Mouse (Mus musculus): ENCODE results near the gene 1810049J17Rik. TPM values are rescaled to one million over a fixed set of nuclear protein-coding genes. Genes with fewer than 3 reads are reported as not detected.

Gene 1810049J17Rik
- polyA plus RNA-seq, 1 experiment from 2014 or later: 1.3 TPM

- 89% methylated on average over 7 of the region's 7 CpGs for WGBS
- ATAC-seq (ENCODE audit: low read depth): no peak
- H3K27me3 ChIP-seq: no peaks in the 10 kb centered on the region
- no peak overlapping the region for H3K9ac ChIP-seq
- H3K4me2 ChIP-seq: no peak overlapping the region
- no peak overlapping the region for H3K27ac ChIP-seq (replicated peaks)
- no peak overlapping the region for H3K4me3 ChIP-seq
- no peaks in the 10 kb centered on the region for H3K4me1 ChIP-seq (replicated peaks)
- no peaks in the 10 kb centered on the region for H3K9me3 ChIP-seq
- H3K36me3 ChIP-seq: no peaks in the 10 kb centered on the region
Observed at GRCm38 (mm10) chr15:12298231-12298737, 23.4 kb downstream of the 1810049J17Rik start.

GRCm38 (mm10) chr15:12296228-12296627 lies 25.5 kb downstream of the 1810049J17Rik start:
- H3K9ac ChIP-seq: no peak overlapping the region
- no peaks in the 10 kb centered on the region for H3K4me1 ChIP-seq (replicated peaks)
- WGBS: 73% methylated on average over 2 of the region's 2 CpGs
- no peak overlapping the region for H3K4me2 ChIP-seq
- H3K4me3 ChIP-seq: no peak overlapping the region
- no peak overlapping the region for H3K27ac ChIP-seq (replicated peaks)
- no peaks in the 10 kb centered on the region for H3K36me3 ChIP-seq
- H3K9me3 ChIP-seq: no peaks in the 10 kb centered on the region
- ATAC-seq (ENCODE audit: low read depth): no peak
- no peaks in the 10 kb centered on the region for H3K27me3 ChIP-seq

- H3K27ac ChIP-seq (replicated peaks): no peak overlapping the region
- ATAC-seq (ENCODE audit: low read depth): no peak
- H3K4me2 ChIP-seq: no peak overlapping the region
- 97% methylated on average over 2 of the region's 2 CpGs for WGBS
- H3K9me3 ChIP-seq: peaks cover 1% of the 10 kb centered on the region; the same call in 1 of the 2 replicates
- H3K4me3 ChIP-seq: no peak overlapping the region
- H3K4me1 ChIP-seq (replicated peaks): no peaks in the 10 kb centered on the region
- no peaks in the 10 kb centered on the region for H3K36me3 ChIP-seq
- H3K27me3 ChIP-seq: no peaks in the 10 kb centered on the region
- no peak overlapping the region for H3K9ac ChIP-seq
Observed at GRCm38 (mm10) chr15:12291757-12292156, 29.9 kb downstream of the 1810049J17Rik start.

DNA sequence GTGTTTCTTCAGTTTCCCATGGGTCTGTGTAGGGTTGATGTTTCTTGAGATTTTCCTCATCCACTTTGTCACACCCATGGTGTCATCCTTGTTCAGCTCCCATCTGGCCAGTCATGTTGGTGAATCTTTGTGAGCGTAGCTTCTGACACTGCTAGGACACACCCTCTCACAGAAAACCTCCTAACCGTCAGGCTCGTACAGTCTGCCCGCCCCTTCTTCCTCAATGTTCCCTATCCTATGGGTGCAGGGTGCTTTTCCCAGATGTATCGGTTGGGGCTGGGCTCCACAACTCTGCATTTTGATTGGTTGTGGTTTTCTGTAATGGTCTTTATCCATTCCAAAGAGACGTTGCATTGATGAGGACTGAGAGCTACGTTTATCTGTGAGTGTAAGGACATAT lies 31.4 kb downstream of the 1810049J17Rik start:
- no peak for ATAC-seq (ENCODE audit: low read depth)
- Histone ChIP-seq H3K4me1 (replicated peaks) (no peaks in the 10 kb centered on the region), H3K4me3 (no peak overlapping the region), H3K9me3 (peaks cover 5% of the 10 kb centered on the region; the same call in 1 of the 2 replicates), H3K4me2 (no peak overlapping the region), H3K27me3 (no peaks in the 10 kb centered on the region), H3K27ac (replicated peaks) (no peak overlapping the region), H3K9ac (no peak overlapping the region), H3K36me3 (no peaks in the 10 kb centered on the region)
- WGBS: 85% methylated on average over 7 of the region's 7 CpGs

- H3K27ac ChIP-seq (replicated peaks): no peak overlapping the region
- peaks cover 5% of the 10 kb centered on the region; the same call in 1 of the 2 replicates for H3K9me3 ChIP-seq
- H3K27me3 ChIP-seq: no peaks in the 10 kb centered on the region
- no peak for ATAC-seq (ENCODE audit: low read depth)
- H3K4me2 ChIP-seq: no peak overlapping the region
- H3K4me3 ChIP-seq: no peak overlapping the region
- H3K36me3 ChIP-seq: no peaks in the 10 kb centered on the region
- no peak overlapping the region for H3K9ac ChIP-seq
- WGBS: 84% methylated on average over 5 of the region's 5 CpGs
- H3K4me1 ChIP-seq (replicated peaks): no peaks in the 10 kb centered on the region
Observed at GRCm38 (mm10) chr15:12285535-12285809, 36.2 kb downstream of the 1810049J17Rik start.

DNA sequence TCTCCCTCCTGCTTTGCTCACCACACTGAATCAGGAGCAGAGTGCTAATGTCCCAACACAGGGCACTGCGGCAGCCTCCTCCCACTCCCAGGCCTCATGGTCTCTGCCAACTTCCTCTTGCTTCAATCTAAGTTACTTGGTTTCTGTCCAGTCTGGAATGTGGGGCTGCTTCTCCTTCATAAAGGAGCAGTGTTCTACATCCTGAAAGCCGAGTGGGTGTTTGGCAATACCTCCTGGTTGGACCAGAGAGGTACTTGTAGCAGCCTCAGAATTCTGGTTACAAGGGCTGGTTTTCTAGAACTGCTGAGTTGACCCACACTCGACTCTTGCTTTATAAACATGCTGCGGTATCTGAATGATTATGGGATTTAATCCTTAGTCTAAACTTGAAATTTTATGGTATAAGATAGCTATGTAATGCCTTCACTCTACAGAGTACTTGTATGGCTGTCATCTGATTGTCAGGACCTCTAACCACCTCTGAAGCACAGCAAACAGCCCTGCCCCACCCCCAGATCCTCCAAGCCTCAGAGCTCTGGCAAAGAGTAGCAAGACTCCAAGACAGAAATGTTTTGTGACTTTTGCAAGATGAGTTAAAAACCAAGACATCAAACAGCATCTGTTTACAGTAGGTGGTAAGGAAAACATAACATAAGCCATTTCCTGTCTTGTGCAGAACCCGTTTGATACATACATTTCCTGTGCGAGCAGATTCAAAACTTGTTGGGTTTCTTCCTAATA lies 36.7 kb downstream of the 1810049J17Rik start:
- Histone ChIP-seq H3K4me3 (no peak overlapping the region), H3K36me3 (no peaks in the 10 kb centered on the region), H3K4me2 (no peak overlapping the region), H3K4me1 (replicated peaks) (no peaks in the 10 kb centered on the region), H3K27ac (replicated peaks) (no peak overlapping the region), H3K9ac (no peak overlapping the region), H3K9me3 (peaks cover 5% of the 10 kb centered on the region; the same call in 1 of the 2 replicates), H3K27me3 (no peaks in the 10 kb centered on the region)
- WGBS: 82% methylated on average over 6 of the region's 6 CpGs
- ATAC-seq (ENCODE audit: low read depth): no peak

- no peak overlapping the region for H3K9ac ChIP-seq
- no peaks in the 10 kb centered on the region for H3K4me1 ChIP-seq (replicated peaks)
- 95% methylated on average over 1 of the region's 1 CpGs for WGBS
- H3K27me3 ChIP-seq: no peaks in the 10 kb centered on the region
- H3K4me3 ChIP-seq: no peak overlapping the region
- ATAC-seq (ENCODE audit: low read depth): no peak
- no peak overlapping the region for H3K4me2 ChIP-seq
- H3K9me3 ChIP-seq: no peaks in the 10 kb centered on the region
- H3K36me3 ChIP-seq: no peaks in the 10 kb centered on the region
- H3K27ac ChIP-seq (replicated peaks): no peak overlapping the region
Observed at GRCm38 (mm10) chr15:12279816-12280215, 41.9 kb downstream of the 1810049J17Rik start.

GRCm38 (mm10) chr15:12275091-12275623 lies 46.5 kb downstream of the 1810049J17Rik start:
- H3K27ac ChIP-seq (replicated peaks): no peak overlapping the region
- H3K4me3 ChIP-seq: no peak overlapping the region
- ATAC-seq (ENCODE audit: low read depth): no peak
- H3K36me3 ChIP-seq: peaks cover 17% of the 10 kb centered on the region
- 89% methylated on average over 4 of the region's 4 CpGs for WGBS
- H3K9me3 ChIP-seq: no peaks in the 10 kb centered on the region
- H3K4me2 ChIP-seq: no peak overlapping the region
- no peaks in the 10 kb centered on the region for H3K27me3 ChIP-seq
- H3K4me1 ChIP-seq (replicated peaks): no peaks in the 10 kb centered on the region
- no peak overlapping the region for H3K9ac ChIP-seq

DNA sequence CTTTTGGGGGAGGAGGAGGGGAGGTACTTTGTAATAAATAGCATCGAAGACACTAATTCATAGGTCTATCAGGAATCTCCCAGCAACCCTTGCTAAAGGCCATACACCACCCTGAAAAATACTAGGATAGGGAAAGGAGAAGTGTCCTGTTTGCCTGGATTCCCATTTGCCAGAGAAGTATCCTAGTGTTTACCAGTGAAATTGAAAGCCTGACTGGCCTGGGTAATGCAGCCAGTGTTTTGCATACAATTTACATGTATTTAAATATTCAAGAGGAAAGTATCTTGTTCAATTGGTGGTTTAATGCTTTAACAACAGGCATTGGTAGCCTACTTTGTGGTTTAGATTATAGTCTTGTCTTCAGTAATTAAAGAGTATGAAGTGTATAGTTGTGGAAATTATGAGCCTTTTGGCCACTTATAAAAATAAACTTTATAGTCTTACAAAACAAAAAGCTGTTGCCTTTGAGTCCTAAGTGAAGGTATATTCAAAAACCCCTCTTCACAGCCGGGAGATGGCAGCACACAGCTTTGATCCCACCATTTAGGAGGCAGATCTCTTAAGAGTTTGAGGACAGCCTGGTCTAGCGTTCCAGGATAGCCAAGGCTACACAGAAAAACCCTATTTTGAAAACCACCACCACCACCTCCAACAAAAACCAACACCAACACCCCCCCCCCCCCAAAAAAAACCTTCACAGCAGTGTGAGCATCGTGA lies 47.5 kb downstream of the 1810049J17Rik start:
- Histone ChIP-seq H3K9me3 (no peaks in the 10 kb centered on the region), H3K36me3 (peaks cover 25% of the 10 kb centered on the region), H3K4me3 (no peak overlapping the region), H3K9ac (no peak overlapping the region), H3K27ac (replicated peaks) (no peak overlapping the region), H3K4me2 (no peak overlapping the region), H3K4me1 (replicated peaks) (no peaks in the 10 kb centered on the region), H3K27me3 (no peaks in the 10 kb centered on the region)
- no peak for ATAC-seq (ENCODE audit: low read depth)
- WGBS: 60% methylated on average over 4 of the region's 4 CpGs

- no peak for ATAC-seq (ENCODE audit: low read depth)
- Histone ChIP-seq H3K4me1 (replicated peaks) (no peaks in the 10 kb centered on the region), H3K27me3 (no peaks in the 10 kb centered on the region), H3K4me2 (no peak overlapping the region), H3K9me3 (no peaks in the 10 kb centered on the region), H3K36me3 (peaks cover 31% of the 10 kb centered on the region), H3K9ac (no peak overlapping the region), H3K27ac (replicated peaks) (no peak overlapping the region), H3K4me3 (no peak overlapping the region)
- WGBS: 84% methylated on average over 12 of the region's 12 CpGs
Observed at GRCm38 (mm10) chr15:12273325-12274052, 48.2 kb downstream of the 1810049J17Rik start.

All from neural tube, embryonic 13.5 days (tissue).